Mouse (Mus musculus) NIH3T3 (cell line): ENCODE data around the gene Ntrk2.

Experiments used
- DNase-seq: peaks from one replicate; pipeline ENCODE4 v3.0.0-alpha.2; 2012; ENCODE audit warnings: low read depth

Gene Ntrk2

DNA sequence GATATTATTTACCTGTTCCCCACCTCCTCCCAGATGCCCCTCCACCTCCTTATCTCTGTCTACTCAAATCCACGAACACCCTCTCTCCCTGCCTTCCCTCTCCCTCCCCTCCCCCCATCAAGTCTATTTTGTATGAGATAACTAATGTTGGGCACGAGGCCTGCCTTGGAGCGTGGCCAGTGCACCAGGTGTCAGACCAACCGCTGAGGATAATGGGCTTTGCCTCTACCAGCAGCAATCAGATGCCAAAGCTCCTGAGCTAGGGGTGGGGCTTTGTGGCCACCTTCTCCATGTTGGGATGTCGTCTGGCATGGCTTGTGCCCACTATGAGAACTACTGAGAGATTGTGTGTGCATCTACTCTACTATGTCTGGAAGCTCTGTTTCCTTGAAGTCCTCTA, 161.8 kb downstream of the Ntrk2 start:
- DNase-seq, result no peak

DNA sequence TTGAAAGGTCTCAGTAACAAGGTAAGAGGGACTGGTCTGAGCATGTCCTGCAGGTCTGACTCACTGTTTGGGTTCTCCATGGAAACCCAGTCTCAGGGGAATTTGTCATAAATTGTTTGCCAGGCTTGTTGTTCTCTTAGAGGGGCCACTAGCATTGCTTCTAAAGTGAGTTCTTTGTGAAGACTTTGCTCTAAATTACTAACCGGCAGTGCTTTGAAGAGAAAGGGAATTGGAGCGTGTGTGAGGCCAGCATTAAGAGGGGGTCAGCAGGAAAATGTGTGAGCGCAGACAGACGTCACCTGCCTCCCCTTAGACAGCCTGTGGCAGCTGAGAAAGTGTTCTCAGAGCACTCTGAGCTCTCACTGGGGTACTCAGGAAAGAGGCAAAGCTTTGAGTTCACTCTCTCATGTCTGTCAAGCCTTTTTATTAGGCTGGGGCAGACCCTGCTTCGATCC, 165.1 kb downstream of the Ntrk2 start:
- DNase-seq, result no peak

DNA sequence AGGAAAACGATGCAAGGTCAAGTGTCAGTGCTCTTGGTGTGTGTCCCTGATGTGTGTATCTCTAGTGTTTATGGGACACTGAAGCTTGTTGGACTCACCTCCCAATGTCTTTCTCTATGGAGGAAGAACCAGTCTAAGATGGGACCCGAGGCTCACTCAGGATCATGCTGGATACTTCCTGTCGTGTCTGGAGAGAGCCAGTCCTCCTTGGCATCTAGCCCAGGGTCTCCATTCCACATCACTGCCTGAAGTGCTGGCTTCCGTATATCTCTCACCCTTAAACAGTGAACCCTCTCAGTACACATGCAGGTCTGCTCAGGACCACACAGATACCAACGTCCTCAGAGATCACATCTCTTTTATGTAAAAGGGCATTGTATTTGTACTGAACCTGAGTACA, 166.1 kb downstream of the Ntrk2 start:
- DNase-seq, result no peak

DNA sequence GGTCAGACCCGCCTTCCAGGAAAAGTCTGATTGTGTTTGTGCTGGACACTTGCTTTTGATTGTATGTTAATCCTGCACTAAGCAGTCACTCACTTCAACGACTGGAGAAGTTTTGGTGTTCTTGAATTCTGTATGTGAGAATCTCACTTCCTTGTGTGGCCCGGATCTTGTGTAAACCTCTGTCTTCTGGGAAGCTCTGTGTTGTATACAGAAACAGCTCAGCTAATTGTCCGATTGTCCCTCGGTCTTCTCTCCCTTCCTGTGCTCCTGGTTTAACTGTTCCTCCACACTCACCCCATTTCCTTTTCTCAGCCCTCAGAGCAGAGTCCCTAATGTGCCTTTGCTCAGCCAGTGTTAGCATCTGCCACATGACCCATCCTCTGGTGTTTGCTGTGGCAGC, 190.1 kb downstream of the Ntrk2 start:
- no peak for DNase-seq

DNA sequence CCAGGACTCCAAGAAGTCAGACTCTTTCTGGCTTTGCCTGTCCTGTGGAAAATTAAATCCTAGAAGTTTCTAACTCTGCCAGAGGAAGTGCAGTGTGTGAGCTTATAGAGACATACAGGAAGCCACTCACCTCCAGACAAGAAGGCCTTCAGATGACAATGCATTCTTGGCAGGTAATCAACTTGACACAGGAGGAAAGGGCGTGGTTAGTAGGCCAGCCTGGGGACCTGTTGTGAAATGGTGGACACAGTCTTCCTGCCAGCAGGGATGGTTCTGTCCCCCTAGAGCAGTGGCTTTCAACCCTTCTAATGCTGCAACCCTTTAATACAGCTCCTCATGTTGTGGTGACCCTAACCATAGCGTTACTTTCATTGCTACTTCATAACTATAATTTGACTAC, 191.4 kb downstream of the Ntrk2 start:
- DNase-seq, result no peak

DNA sequence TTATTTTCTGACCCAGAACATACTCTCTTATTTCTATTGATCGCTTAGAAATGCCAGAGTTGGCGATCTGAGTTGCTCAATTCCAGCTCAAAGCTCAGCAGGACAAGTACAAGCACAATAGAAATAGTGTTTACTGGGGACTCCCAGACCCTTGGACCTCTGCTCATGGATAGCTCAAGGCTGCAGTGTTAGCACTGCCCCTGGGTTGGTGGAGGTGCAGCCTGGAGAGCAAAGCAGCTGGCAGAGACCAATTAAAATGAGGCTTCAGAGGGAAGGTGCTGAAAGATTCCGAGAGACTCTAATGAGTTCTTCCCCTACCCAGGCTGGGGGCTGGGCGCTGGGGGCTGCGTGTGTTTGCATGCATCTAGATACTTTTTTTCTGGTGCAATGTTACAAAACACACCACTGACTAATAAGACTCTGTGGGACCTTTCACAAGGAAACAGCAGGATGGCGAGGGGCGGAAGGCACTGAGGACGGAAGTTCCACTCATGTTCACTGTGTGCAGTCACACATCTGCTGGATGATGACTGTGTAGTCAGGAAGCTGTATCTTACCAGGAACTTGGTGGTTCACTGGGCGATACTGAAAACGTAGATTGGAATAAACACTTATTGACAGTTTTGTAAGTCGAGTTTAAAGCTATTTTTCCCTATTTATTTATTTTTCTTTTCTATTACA, 193.1 kb downstream of the Ntrk2 start:
- no peak for DNase-seq

DNA sequence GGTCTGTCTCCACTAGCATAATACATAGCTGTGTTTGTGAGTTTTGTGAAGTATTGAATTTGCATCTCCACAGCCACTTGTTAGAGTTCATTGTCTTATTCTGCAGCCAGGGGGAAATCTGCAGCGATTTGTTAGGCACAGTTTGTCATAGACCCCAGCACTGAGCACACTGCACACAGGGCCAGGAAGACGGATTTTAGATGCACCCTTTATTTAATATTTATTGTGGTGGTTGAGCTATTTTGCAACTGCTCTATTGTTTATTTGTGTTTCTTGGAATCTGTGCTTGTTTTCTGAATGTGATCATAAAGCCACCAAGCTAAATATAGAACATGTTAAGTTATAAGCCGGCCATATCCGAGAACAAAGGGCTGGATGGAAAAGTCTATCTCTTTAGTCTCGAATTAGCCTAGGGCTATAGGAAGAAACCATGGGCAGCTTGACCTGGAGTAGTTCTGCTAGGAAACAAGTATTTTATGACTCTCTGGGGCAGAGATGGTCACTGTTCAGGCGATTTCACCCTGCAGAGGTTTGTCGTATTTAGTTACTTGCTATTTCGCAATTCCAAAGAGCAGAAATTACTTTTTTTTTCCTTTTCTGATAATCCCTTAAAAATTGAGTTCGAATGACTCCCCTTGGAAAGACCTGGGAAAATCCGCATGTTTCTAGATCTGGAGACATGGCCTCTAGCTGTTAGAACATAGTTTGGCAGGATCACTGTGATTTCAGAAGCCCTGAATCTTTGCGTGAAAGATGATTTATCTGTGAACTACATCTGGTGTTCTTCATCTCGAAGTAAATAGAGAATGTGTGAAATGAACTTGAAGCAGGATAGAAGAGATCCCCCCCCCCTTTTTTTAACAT, 196.8 kb downstream of the Ntrk2 start:
- no peak for DNase-seq

DNA sequence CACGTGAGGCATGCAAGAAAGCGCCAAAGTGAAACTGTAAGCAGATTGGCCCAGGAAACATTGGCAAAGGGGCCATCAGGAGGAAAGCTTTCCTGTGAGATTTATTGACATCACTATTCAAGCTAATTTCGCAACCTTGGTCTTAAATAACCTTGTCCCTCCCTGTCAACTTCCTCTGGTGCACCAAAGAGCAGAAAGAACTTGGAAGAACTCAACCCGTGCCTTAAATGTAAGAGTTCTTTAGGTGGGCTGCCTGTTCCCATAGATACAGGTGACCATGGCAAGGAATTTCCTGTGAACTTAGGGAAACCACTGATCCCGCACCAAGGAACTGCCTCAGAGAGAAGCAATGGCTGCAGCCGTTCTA, 197.4 kb downstream of the Ntrk2 start:
- DNase-seq, result no peak

DNA sequence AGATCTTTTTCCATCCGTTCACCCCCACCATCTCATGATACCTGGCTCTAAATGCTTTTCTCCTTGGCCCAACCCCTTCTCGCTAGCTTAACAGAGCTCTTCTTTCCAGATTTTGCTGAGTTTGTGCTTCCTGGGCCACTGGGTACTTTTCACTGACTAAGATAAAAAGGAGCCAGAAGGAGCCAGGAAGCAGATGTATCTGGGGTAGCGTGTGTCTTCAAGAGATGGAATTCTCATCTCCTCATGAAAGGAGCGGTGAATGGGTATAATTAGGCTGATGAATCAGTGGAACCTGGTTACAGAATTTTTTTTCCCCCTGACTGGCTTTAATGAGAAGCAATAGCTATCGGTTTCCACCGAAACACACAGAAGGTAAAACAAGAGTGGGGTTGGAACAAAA, 198.2 kb downstream of the Ntrk2 start:
- DNase-seq, result no peak

DNA sequence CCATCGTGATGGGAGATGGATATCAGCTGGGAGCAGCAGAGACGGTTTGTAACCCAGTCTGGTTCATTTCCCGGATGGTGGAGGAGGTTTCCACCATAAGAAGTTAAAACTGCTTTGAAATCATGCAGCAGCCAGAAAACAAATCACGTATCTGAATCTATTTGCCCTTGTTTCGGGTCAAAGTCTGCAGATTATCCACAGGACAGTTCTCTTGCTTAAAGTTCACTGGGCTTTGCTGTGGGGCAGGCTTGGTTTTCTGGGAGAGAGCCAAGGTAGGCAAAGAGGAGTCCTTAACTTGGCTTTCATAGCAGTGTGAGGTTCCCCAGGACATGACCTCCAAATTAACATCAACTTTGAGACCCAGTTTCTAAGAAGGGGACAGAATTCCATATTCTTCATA, 203.5 kb downstream of the Ntrk2 start:
- DNase-seq, result no peak

DNA sequence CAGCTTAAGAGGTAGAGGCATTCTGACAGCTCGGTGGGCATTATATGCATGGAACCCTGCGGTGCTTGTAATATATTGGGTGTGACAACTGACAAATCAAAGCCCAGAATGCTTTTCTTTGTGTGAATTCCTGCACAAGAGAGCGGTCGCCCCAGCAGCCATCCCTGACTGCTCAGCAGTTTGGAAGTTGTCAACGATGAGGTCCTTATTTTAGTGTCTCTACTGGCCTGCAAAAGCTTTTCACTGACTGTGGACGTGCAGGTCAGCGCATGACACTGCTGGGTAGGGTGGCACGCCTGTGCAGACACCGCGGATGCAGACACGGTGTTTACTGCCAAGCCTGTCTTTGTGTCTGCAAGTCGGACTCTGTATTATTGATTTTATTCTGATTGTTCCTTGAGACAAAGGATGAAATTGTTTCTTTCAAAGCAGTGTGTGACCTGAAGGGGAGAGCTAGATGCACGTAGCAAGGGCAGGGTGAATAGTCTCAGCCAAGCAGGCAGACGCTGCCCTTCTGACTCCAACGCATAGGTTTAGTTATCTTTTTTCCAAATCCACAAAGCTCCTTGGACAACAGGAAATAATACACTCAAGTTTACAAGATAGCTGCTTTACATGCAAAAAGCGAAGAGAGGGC, 204.6 kb downstream of the Ntrk2 start:
- DNase-seq, result no peak

DNA sequence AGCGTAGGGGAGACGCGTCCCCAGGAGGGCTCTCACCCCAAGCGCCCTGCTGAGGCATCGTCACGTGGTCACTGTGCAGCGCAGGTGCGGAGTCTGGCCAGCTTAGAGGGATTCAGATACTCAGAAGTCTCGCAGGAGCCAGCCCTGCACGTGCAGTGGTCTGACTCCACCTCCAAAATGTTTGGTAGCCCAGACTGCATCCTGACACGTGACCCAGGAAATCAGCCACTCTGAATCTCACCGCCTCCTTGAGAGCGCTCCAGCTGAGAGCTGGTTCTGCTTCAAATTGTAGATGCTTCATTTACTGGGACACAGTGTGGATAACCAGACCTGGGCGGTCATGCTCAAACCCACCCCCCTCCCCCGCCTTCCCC, 205.1 kb downstream of the Ntrk2 start:
- DNase-seq, result no peak

DNA sequence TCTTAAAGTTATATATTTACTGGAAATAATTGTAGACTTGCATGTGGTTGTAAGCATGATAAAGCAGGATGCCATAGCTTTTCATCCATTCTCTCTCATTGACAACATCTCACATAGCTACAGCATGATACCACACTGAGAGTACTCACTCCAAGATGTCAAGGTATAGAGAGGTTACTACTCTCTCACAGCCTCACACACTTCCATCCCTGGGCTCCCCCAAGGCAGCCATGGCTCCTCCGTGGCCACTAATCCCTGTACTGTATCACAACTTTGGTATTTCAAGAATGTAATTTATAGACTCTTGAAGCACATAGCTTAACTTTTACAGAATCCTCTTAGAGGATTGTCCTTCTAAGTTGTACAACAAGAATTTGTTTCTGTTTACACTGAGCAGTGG, 209.0 kb downstream of the Ntrk2 start:
- DNase-seq, result no peak

DNA sequence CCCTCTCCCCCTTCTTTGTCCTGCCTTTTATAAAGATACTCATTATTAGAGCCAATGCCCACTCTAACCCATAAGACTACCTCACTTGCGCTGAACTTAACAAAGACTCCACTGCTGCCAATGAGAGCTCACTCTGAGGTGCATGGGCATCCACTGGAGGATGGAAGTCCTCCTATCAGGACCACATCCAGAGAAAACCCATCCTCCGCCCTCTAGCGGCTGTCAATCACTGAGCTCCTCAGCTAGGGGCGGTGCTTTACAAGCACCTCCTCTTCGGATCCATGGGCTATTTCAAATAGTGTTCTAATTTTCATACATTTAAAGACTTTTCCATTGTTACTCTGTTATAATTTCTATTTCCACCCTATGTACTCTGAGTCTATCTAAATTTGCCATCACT, 210.8 kb downstream of the Ntrk2 start:
- DNase-seq, result peak; percentile 3

DNA sequence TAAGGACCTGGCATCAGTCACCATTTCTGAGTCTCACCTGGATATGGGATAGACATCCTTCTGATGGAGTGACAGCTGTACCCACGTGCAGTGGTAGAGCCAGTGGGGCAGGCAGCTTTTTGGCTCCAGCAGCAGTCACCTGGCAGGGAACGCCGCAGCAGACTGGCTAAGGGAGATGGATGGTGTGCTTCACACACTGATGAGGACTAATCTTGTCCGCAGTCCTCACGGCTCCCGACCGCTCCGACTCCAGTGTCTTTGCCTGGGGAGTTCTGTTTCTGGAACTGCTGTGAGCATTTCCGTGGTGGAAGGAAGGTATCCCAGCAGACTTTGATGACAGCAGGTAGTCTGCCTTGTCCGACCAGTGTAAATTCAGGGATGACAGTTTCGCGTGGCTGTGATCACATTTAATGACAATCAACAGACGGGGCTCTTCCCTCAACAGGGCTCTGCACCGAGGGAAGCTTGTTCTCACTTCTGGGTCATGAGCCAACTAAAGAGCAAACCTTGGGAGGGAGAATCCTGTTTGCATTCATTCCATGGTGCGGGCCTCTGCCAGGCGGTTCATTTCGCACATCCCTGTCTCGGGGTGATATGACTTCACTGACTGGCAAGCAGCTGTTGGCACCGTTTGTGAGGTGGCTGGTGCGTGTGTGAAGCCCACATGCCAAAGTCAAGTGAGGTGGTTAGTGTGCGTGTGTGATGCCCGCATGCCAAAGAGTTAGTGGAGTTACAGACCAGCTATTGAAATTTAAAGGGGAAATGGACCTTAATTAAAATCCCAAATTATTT, 216.1 kb downstream of the Ntrk2 start:
- DNase-seq, result no peak

DNA sequence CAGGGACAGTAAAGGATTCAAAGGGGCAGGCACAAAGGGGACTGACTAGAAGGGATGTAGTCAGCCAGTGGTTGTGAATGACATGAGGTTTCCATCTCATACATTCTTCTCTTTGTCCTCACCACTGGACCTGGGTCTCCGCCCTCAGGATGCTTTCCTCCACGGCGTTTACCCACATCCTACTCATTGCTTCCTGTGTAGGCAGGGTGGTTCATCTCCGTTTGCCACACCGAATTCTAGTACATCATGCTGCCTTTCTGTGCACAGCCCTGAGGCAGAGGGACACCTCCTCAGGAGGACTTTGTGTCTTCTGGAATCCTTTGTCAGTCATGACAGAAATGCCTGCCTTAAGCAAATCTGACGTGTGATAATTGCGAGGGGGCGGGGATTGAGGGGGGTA, 219.3 kb downstream of the Ntrk2 start:
- DNase-seq, result no peak

DNA sequence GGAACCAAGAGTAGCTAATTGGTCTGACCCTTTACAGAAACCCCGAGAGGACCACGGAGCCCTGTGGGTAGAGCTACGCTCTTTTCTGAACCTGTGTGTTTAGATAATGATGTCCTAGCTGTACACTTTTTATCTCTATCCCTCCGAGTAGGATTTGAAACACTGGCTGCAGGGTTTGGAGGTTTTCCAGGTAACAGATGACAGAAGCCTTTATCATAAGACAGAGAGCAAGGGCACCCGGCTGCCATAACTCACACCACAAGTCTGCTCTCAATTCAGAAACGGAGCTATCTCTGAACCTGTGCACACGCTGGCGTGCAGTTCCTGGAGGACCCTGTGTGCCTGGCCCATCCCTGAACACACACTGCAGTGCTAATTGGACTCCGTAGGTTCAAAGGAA, 221.1 kb downstream of the Ntrk2 start:
- no peak for DNase-seq

DNA sequence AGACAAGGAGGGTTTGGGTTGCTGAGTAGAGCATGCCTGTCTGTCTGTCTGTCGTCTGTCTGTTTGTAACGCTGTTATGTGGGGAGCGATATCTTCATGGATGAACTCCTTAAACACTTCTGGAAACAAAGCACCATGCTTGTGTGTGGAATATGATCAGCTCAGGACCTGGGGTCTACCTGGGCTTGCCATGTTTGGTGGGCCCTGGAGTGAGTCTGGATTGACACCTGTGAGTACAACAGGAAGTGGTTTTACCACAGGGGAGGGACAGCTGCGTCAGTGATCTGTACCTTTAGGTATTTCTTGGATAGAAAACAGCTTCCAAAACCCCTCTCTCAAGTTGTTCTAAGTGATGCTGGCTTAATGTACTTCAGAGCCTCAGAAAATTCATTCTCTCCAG, 222.2 kb downstream of the Ntrk2 start:
- DNase-seq, result no peak

DNA sequence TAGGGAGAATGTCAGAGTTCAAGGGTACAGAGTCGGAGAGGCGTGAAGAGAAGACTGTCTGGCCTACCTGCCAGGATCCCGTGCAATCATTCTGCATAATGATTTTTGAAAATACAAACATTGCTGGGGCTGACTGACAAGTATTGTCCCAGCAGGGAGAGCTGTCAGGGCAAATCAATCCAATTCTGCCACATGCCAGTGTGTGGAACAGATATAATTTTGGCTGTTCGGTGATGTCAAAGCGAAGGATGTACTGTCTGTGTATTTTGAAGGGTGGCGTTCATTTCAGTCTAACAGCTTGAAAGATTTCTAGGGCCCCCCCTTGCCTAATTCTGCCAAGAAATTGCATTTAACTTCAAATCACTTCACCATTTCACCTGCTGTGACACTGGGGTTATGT, 224.2 kb downstream of the Ntrk2 start:
- no peak for DNase-seq

DNA sequence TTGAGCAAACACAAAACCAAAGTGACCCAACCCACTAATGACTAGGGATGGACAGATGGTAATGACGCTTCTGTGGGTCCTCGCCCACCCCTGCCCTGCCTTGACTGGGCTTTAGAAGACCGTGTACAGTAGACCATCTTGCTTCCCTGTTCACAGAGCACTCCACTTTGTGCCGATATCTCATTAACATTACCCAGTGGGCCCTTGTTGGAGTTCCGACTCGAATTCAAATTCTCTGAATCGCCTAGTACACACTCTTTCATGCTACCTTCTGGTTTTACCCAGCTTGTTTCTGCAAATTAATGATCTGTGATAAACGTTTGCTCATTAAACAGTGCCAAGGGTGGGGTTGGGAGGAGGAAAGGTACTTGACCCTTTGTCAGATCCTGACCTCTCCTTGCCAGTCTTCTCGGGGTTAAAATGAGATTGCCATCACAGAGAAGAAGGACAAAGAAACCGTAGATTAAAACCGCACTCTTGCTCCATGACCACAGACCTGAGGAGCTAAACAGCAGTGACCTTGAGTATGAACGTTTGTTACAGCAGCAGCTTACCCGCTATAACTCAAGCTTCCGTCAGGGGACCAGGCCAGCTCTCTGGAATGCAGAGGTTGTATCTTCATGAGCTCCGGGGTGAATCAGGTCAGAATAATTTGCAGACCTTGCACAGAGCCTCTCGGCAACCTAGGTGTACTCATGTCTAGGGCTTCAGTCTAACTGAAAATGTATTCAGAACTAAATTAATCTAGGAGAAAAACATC, 234.0 kb downstream of the Ntrk2 start:
- no peak for DNase-seq

DNA sequence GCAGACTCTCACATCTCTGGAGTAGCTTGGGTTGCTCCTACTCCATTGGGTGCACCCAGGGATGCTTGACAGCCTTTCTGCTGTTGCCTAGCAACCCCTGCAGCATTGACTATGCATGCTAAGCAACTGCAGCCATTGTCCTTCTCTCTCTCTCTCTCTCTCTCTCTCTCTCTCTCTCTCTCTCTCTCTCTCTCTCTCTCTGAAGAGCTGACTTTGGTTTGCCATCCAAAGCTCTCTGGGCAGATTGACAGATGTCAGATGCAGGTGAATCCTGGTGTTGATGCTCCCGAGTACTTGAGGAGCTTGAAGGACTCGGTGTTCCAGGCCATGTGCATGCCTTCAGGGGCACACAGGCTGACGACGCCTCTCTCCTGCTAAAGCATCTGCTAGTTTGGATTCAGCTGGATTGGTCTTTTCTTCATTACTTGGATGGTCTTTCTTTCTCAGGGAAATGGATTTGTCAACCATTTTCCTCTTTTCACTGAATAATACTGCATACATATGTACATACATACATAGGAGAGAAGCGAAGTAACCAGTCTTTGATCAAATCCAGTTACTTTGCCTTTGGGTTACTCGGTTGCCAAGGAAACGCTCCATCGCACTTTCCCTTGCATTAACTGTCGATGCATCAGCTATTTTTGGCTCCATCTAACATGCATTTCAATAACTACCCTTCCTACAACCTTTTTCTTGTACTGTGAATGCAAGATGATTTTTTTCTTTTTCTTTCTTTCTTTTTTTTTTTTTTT, 234.8 kb downstream of the Ntrk2 start:
- DNase-seq, result no peak
